Comparison of ENCODE assay signal across 8 mouse cellular contexts in the genomic region with DNA sequence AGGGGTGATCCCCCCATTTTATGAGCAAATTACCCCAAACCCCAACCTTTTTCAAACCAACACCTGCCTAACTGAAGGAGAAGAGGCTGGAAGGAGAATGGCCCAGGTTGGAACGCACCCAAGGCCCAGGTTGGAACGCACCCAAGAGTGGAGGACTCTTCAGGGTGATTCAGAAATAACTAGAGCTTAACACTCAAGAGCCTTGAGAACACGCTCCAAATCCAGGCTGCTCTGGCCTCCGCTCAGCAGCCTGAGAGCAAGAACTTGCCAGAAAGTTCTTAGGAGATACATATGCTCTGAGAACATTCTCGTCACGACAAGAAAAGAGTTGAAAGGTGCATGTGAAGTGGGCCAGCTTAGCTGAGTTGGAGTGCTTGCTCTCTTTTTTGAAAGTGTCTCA. TPM values are rescaled to one million over a fixed set of nuclear protein-coding genes. Genes with fewer than 3 reads are reported as not detected.
A peak's percentile ranks its signal among the peaks of the same experiment; 100 is the strongest.
DNase-seq lines count a peak whose midpoint lies in the region; ATAC-seq and TF ChIP-seq lines count a peak whose summit lies in the region.

No protein-coding gene starts in this region.

- intact Hi-C loops in heart, postnatal 14 days (cut with DNase I), result no loop called here

- DNase-seq in midbrain, postnatal 0 days (ENCODE audit: low spot score), result peak; percentile 16
- DNase-seq in cerebellum, adult 9-10 months, result peak; percentile 27
- peak; percentile 73 to 80 for DNase-seq in heart, postnatal 14 days
- peak; percentile 83 for DNase-seq in lung, embryonic 14.5 days
- no peak for DNase-seq in spleen, adult 18-20 months
- no peak for DNase-seq in layer of hippocampus, adult 9-10 months (ENCODE audit: low spot score)

- no peak for ATAC-seq in midbrain, postnatal 0 days (ENCODE audit: low FRiP score)
- ATAC-seq in midbrain, embryonic 13.5 days, result no peak
- ATAC-seq in lung, embryonic 14.5 days (ENCODE audit: insufficient read depth), result peak; percentile 78
- no peak for ATAC-seq in erythroid progenitor cell, adult 5-6 weeks (replicated peaks; ENCODE audit: low FRiP score, poor library complexity, severe bottlenecking)

- H3K4me3 ChIP-seq in midbrain, postnatal 0 days (ENCODE audit: low read depth, low read length), result no peak overlapping the region
- H3K4me3 ChIP-seq in midbrain, embryonic 13.5 days (replicated peaks), result no peak overlapping the region
- no peak overlapping the region for H3K4me3 ChIP-seq in lung, embryonic 14.5 days (ENCODE audit: low read depth, low read length)

- TF ChIP-seq CTCF in midbrain, postnatal 0 days (IDR thresholded peaks at IDR 0.05), result no peak
- TF ChIP-seq CTCF in lung, embryonic 14.5 days (IDR thresholded peaks at IDR 0.05; ENCODE audit: low read depth), result no peak

- no peaks in the 10 kb centered on the region for H3K27me3 ChIP-seq in midbrain, postnatal 0 days (ENCODE audit: insufficient read depth, low read length)
- H3K27me3 ChIP-seq in midbrain, embryonic 13.5 days, result peaks cover 12% of the 10 kb centered on the region
- H3K27me3 ChIP-seq in lung, embryonic 14.5 days (ENCODE audit: insufficient read depth, low read length), result no peaks in the 10 kb centered on the region

- no peaks in the 10 kb centered on the region for H3K36me3 ChIP-seq in midbrain, postnatal 0 days (ENCODE audit: insufficient read depth, low read length)
- no peaks in the 10 kb centered on the region for H3K36me3 ChIP-seq in midbrain, embryonic 13.5 days
- no peaks in the 10 kb centered on the region for H3K36me3 ChIP-seq in lung, embryonic 14.5 days (ENCODE audit: insufficient read depth)

- no peak overlapping the region for H3K9ac ChIP-seq in midbrain, postnatal 0 days (replicated peaks; ENCODE audit: low read length, poor library complexity, severe bottlenecking)
- no peak overlapping the region for H3K9ac ChIP-seq in midbrain, embryonic 13.5 days (replicated peaks)
- no peak overlapping the region; the same call in 1 of the 2 replicates for H3K9ac ChIP-seq in lung, embryonic 14.5 days

- WGBS in midbrain, postnatal 0 days, result 73% methylated on average over 6 of the region's 6 CpGs
- 78% methylated on average over 6 of the region's 6 CpGs for WGBS in midbrain, embryonic 13.5 days
- 47% methylated on average over 6 of the region's 6 CpGs for WGBS in lung, embryonic 14.5 days

- no peak overlapping the region for H3K27ac ChIP-seq in midbrain, postnatal 0 days (ENCODE audit: low read depth, low read length)
- H3K27ac ChIP-seq in midbrain, embryonic 13.5 days, result no peak overlapping the region
- H3K27ac ChIP-seq in lung, embryonic 14.5 days (ENCODE audit: low read depth), result peak overlapping the region; percentile 76

- H3K9me3 ChIP-seq in midbrain, postnatal 0 days (ENCODE audit: low read length), result no peaks in the 10 kb centered on the region
- H3K9me3 ChIP-seq in midbrain, embryonic 13.5 days, result no peaks in the 10 kb centered on the region
- H3K9me3 ChIP-seq in lung, embryonic 14.5 days (ENCODE audit: low read depth, low read length), result no peaks in the 10 kb centered on the region

- H3K4me1 ChIP-seq in midbrain, postnatal 0 days (ENCODE audit: insufficient read depth, low read length), result no peaks in the 10 kb centered on the region
- H3K4me1 ChIP-seq in midbrain, embryonic 13.5 days (replicated peaks), result no peaks in the 10 kb centered on the region
- H3K4me1 ChIP-seq in lung, embryonic 14.5 days (ENCODE audit: insufficient read depth), result 0 out of 2 replicates have a peak, but pooled peaks cover 5% of the 10 kb centered on the region

- H3K4me2 ChIP-seq in midbrain, postnatal 0 days (ENCODE audit: low read depth, low read length, poor library complexity, severe bottlenecking), result no peak overlapping the region
- no peak overlapping the region for H3K4me2 ChIP-seq in midbrain, embryonic 13.5 days (replicated peaks)
- H3K4me2 ChIP-seq in lung, embryonic 14.5 days, result no peak overlapping the region

RNA-seq across cellular contexts. Expression of a gene that starts 25.5 kb away (rescaled TPM):
- total RNA-seq in midbrain, postnatal 0 days (2014; rRNA removed), result 0.57 and 3.3 TPM in 2 replicates
- polyA plus RNA-seq in midbrain, postnatal 0 days (2015; fragmentation: Nextera tagmentation; extraction: Ambion mirVana), result 0.16 and 0.25 TPM in 2 replicates
- polyA plus RNA-seq in midbrain, embryonic 13.5 days (2015; fragmentation: Nextera tagmentation; extraction: Ambion mirVana), result 0.22 and 0.48 TPM in 2 replicates
- under 1 TPM in 1 of 2 experiments, not detected in 1; 0.10 TPM for total RNA-seq in heart, postnatal 14 days (2021)
- polyA plus RNA-seq in lung, embryonic 14.5 days (2014; fragmentation: Nextera tagmentation; extraction: Ambion mirVana), result 0.61 and 0.64 TPM in 2 replicates
- not detected in 2 replicates for total RNA-seq in erythroid progenitor cell, adult 5-6 weeks (2015; ENCODE audit: low replicate concordance)
- 0.39 TPM in 1 of 2 replicates, not detected in the other for total RNA-seq in erythroid progenitor cell, adult 5-6 weeks (2017; ENCODE audit: low replicate concordance)

Comparison
In these comparisons a context has a peak if more than half of its experiments do, and no peak if none do; other contexts are left out.
1. DNase-seq: peak in midbrain, postnatal 0 days (single experiment), cerebellum, adult 9-10 months (single experiment), heart, postnatal 14 days (2 of 2) and lung, embryonic 14.5 days (single experiment); none in spleen, adult 18-20 months (0 of 2) and layer of hippocampus, adult 9-10 months (single experiment).